Mouse (Mus musculus): ENCODE data around the gene Tmem9.

Tmem9 gene

GRCm38 (mm10) chr1:136030201-136030600 lies 22.3 kb downstream of the Tmem9 start:
- DNase-seq (ENCODE audit: low read depth, low spot score) = no peak

GRCm38 (mm10) chr1:136031697-136032096 lies 23.7 kb downstream of the Tmem9 start:
- DNase-seq (ENCODE audit: low read depth, low spot score) = no peak

DNA sequence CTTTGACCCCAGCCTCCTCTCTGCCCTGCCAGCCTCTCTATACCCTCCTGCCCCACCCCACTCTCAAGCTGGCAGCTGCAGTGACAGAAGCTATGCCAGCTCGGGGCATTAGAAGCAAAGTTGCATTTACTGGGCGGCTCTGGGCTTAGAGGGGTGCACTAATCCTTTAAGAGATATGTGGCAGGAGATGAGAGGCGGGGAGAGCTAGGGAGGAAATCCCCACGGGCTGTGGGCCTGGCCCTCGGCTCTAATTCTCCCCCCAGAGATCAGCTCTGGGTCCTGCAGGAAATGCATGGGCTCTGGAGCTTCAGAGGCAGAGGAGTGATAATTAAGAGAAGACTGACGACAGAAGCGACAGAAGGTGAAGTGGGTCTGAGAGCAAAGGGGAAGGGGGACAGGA lies 25.0 kb downstream of the Tmem9 start:
- DNase-seq (ENCODE audit: low read depth, low spot score) = no peak

GRCm38 (mm10) chr1:136038746-136039538 lies 31.0 kb downstream of the Tmem9 start:
- no peak for DNase-seq (ENCODE audit: low read depth, low spot score)

DNA sequence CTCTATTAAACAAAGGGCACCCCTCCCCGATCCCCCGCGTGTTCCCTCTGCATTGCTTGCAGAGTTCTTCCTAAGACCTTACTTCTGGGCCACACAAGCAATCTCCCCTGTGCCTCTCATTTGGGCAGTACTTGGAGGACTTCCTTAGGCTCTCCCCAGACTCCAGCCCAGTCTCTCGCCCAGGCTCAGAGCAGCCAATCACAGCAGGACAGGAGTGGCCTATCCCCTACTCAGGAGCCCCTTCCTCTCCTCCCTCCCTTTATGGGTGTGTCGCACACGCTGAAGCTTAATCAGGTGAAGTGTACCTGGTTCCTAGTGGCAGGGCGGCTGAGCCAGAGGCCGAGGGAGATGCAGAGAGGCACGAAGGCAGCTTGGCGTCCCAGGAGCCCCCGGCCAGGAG lies 32.5 kb downstream of the Tmem9 start:
- no peak for DNase-seq (ENCODE audit: low read depth, low spot score)

DNA sequence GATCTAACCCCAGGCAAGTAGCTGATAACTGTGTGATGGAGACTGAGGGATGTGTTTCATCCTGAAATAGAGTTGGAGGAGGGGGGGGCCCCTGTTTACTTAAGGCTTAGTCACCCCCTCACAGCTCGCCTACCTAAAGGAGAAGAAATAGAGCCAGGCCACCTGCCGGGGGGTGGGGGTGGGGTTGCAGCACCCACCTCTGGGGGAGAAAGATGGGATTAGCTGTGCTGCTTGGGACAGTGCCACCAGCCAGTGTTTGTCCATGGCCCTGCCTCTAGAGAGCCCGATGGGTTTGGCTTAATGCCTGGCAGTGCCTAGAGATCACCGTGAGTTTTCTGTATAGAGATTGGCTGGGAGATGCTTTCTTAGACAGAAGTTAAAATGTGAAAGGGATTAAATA lies 32.9 kb downstream of the Tmem9 start:
- DNase-seq (ENCODE audit: low read depth, low spot score) = no peak

DNA sequence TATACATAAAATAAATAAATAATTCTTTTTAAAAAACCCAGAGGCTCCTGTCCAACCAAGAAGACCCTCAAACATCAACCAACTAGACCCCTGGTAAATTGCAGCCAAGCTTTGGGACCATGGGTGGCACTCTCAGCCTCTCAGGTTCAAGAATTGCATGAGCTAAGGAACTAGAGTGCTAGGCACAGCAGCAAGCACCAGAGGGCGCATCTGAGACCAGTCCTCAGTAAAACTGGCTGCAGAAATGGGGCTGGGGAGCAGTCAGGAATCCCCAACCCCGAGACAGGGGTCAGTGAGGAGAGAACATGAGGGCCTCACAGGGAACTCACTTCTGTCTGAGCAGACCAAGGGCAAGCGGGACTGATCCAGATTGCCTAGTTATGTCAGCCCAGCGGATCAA lies 37.8 kb downstream of the Tmem9 start:
- peak; percentile 70 for DNase-seq (ENCODE audit: low read depth, low spot score)

DNA sequence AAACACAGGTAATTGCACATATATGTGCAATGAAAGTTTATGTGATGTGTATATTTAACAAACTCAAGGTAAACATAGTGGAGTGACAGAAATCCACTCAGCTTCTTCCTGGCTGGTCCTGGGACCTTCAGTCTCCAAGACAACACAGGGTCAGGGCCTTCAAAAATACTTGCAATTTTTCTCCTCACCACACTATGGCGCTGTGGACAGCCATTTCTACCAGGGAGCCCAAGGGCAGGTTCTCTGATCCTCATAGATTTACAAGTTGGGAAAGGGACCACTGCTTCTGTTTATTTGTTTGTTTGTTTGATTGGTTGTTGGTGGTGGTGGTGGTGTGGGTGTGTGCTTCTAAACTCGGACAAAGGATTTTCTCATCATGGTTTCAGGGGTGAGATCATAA lies 39.5 kb downstream of the Tmem9 start:
- DNase-seq (ENCODE audit: low read depth, low spot score) = peak; percentile 39

DNA sequence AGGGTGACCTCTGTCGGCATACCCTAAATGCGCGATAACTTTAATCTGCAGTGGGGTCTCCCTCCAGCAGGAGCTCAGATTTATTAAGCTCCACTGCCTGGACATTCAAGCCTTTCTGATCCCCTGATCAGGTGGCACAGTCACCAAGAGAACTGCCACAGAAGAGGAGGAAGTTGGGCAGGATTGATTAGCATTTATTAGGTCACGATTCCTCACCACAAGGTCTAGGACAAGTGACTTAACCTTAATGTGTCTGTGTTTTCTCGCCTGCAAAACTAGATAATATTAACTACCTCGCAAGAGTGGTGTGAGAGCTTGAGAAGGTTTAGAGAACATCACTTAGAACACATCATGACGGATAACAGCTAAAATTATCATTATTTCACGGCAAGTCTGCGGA lies 39.9 kb downstream of the Tmem9 start:
- DNase-seq (ENCODE audit: low read depth, low spot score) = no peak

DNA sequence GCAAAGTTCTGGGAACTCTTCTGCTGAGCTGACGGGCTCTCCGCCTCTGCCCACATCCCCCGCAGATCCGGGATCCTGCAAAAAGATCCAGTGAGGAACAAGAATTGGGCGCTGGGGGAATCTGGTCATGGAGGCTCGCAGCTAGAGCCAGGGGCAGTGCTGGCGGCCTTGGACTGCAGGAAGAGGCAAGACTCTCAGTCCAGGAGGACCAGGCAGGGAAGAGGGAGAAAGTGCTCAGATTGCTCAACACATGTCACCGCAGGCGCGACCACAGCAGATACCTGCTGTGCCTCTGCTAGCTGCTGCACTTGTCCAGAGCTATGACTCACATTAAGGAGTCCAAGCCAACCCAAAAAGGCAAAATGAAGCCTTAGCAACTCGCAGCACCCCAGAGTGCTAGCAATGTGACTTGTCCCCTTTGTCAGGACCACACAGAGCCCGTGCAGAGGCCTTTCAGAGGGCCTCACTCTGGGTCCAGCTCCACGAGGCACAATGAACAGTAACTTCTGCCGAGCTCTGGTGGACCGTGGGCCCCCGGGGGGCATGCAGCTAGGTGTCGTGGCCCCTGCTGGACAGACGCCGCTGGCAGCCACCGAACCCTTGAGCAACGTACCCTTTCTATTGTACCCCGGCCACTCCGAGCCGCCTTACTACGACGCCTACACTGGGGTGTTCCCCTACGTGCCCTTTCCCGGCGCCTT lies 42.5 kb downstream of the Tmem9 start, which contains the start of gene Ascl5:
Ascl5 (plus strand) TSS at position 493 of the 701 bp plus-strand sequence.
- no peak for DNase-seq (ENCODE audit: low read depth, low spot score)

DNA sequence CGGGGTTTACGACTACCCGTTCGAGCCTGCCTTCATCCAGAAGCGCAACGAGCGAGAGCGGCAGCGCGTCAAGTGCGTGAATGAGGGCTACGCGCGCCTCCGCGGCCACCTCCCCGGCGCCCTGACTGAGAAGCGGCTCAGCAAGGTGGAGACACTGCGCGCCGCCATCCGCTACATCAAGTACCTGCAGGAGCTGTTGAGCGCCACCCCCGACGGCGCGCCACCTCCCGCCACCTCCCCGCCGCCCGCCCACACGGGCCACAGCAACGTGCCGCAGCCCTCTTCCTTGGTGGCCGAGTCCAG lies 43.0 kb downstream of the Tmem9 start:
- no peak for DNase-seq (ENCODE audit: low read depth, low spot score)

DNA sequence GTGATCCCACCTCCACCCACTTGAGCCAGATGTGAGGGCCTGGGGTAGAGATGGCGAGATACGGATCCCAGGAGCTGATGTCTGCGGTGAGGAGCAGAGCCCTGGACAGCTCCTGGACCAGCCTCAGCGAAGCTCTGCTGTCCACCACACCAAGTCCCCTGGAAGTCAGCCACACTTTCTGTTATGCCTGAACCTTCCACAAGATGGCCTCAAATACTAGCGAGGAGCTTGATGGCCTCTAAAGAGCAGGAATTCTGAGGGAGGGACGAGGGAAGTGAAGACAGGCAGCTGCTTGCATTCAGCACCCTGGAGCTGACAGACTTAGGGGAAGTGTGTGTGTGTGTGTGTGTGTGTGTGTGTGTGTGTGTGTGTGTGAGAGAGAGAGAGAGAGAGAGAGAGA lies 43.5 kb downstream of the Tmem9 start:
- DNase-seq (ENCODE audit: low read depth, low spot score) = peak; percentile 89

DNA sequence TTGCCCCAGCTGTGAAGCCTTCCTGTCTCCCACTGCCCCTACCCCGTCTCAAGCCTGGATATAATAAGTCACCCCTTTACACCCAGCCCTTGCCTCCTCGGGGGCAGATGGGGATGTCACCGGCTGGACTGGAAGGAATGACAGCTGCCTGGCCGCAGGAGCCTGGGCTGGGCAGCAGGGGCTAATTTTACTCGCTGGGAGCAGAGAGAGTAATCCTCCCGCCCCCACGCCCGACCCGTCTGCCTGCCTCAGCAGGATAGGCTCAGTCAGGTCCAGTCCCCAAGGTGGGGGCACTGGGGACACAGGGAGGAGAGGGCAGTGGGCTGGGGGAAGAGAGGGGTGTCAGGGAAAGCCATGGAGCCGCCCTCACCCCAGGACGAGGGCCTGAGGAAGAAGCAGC lies 44.6 kb downstream of the Tmem9 start, which contains the start of gene Cacna1s:
Cacna1s (plus strand) TSS at position 204 of the 400 bp plus-strand sequence.
- DNase-seq (ENCODE audit: low read depth, low spot score) = no peak

DNA sequence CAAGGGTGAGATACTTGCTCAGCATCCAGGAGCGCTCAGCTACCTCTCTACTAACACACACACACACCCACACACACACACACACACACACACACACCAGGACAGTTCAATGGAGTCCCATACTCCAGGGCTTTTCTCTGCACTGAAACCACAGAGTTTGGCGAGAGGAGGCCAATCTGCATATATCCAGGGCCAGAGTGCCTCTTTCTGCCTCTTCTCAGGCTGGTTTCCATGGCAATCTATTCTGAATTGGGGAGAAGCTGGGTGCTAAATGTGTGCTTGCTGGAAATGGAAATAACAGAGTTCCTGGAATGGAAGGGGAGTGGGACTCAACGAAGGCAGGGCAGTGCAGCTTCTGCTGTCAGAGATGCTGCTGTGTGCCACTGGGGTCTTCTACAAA lies 47.8 kb downstream of the Tmem9 start:
- no peak for DNase-seq (ENCODE audit: low read depth, low spot score)

DNA sequence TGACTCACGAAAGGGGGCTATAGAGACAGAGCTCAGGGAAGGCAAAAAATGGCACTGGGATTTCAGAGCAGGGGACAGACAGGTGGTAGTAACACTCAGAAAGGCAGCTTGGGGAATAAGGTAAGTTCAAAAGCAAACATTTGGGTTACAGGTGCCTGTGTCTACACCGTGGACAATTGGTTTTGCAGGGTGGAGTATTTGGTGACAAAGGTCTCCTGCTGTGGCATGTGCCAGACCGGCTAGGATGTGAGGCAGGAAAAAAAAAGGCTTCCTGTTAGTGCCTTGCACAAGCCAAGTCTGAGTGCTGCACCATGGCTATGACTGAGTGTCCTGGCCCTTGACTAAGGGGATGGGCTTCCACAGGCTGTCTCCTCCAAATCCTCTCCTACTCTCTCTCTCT lies 50.6 kb downstream of the Tmem9 start:
- DNase-seq (ENCODE audit: low read depth, low spot score) = no peak

DNA sequence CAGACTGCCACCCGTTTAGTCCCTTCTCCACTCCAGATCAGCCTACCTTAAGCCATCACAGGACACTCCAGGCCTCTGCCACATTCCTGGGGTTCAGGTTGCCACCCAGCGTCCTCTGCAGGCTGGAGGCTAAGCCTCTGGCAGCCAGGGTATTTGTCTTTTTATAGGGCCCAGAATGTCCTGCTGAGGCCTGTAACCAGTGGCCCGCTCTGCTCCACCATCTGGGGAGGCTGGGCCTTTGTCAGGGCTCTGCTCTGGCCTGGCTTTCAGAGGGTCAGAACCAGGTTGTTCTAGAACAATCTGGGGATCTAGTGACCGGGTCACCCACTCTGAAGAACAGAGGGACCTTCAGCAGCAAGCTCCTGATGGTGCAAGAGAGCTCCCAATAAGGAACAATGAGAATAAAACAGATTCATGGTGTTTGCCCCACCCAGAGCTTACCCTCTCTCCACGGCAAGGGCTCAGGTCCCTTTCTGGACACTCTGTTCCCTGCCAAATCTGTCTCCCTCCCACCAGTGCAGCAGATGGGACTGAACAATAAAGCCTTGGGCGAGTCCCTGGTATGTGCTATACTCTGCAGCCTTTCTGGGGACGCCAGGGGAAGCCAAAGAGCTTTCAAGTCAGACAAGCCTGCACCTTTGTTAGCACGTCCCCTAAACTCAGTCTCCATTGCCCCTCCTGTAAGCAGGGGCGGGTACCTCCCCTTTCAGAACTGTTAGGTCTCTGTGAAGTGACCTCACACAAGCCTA lies 53.3 kb downstream of the Tmem9 start:
- DNase-seq (ENCODE audit: low read depth, low spot score) = no peak

DNA sequence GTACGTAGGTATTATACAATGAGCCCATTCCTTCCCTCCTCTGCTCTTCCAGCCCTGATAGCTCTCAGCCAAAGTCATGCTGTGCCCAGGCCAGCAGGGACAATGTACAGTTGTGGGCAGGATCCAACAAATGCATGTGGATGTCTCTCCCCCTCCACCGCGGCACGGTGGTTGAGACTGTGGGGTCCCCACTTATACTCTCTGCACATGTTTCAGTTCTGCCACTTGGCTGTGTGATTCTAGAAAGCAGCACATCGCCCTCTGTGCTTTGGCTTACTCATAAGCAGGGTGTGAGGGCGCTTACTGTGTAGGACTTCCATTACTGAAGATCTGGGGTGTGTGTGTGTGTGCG lies 53.8 kb downstream of the Tmem9 start:
- DNase-seq (ENCODE audit: low read depth, low spot score) = no peak

- no peak for DNase-seq (ENCODE audit: low read depth, low spot score)
Observed at GRCm38 (mm10) chr1:136063991-136064390, 56.0 kb downstream of the Tmem9 start.

GRCm38 (mm10) chr1:136066621-136067020 lies 58.7 kb downstream of the Tmem9 start:
- DNase-seq (ENCODE audit: low read depth, low spot score) = no peak

DNA sequence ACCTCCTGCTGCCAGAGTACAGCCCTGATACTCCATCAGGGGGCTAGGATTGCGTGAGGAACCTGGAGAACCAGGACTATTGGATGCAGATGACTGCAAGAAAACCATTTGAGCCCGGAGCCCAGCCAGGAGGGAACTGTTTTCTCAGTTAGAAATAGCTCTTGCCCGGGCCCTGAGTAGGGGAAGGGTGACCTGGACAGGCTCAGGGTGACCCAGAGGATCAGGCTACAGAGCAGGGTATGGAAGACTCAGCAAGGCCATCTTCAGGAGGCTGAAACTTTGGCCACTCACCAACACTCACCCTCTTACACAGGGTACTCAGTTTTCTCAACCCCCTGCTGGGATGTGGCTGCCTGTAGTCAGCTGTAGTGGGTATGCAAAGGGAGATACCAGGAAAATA lies 59.6 kb downstream of the Tmem9 start:
- no peak for DNase-seq (ENCODE audit: low read depth, low spot score)

DNA sequence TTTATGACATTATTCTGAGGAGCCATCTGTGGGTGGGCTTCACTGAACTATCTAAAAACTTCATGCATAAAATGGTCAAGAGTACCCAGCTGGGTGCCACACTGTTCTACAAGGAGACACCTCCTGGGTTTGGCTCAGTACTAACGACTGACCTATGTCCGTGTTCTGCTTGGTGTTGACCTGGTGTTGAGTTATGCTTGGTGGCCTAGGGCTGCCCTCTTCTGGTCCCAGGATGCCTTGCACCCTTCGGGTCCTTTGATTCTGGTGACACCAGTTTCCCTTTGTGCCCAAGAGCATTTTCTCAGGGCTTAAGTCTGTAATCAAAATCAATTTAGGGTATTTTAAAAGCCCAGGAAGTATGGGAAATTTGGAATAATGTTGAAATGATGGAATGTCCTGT lies 68.1 kb downstream of the Tmem9 start:
- DNase-seq (ENCODE audit: low read depth, low spot score) = peak; percentile 37

DNA sequence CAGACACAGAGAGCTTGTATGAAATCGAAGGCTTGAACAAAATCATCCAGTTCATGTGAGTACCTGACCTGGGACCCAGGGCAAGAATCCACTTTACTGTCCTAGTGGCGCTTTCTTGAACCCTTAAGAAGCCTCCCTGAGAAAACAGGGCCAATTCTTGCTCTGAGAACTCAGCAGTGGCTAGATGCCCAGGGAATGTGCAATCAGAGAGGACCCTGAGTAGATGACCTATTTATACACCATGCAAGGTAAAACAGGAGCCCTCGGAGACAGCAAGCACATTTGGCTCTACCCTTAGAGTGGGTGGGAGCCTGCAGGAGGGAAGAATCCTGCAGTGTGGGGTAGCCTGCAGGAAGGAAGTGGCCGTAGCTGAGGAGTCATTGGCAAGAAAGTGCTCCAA lies 69.7 kb downstream of the Tmem9 start:
- no peak for DNase-seq (ENCODE audit: low read depth, low spot score)

DNA sequence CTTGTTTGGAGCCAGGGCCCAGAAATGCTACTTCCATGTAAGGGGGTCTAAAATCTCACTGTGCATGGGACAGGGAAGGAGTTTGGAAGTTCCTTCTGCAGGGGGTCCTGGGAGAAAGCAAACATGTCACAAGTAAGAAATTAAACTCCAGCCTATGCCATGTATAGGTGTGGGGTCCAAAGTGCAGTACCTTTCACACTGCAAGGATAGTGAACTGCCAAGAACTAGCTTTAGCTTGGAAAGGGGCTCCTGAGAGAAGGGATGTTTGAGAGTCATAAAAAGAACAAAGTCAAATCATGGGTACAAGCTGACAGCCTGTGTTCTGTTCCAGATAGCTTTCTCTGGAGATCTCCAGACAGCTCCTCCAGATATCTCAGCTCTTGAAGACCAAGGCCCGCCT lies 73.2 kb downstream of the Tmem9 start:
- DNase-seq (ENCODE audit: low read depth, low spot score) = no peak

Data from mesoderm, embryonic 11.5 days (tissue).